Mouse (Mus musculus) embryonic facial prominence, embryonic 14.5 days (tissue): ENCODE measurements at regions not wholly inside any gene's neighbourhood (a gene's known extent, or its start where the extent isn't known, plus 50 kb on each side); places are given as distances from the start of the nearest gene placed in this dataset.

Experiments
- ATAC-seq: fragments of 200-750 bp; cut with Nextera tagmentation; 2 replicates; pipeline ENCODE4 v1.8.0; 2017; ENCODE audit warnings: low read depth, moderate number of reproducible peaks, moderate TSS enrichment
- DNase-seq: peaks from one replicate; pipeline ENCODE4 v3.0.0-alpha.2; 2015; ENCODE audit warnings: low spot score
- H3K27ac ChIP-seq: fragments of 300-500 bp; sonication (generic); replicated peaks from 2 replicates; pipeline ENCODE4 v1.5.1; 2014; ENCODE audit warnings: low read depth, mild to moderate bottlenecking, low read length, moderate library complexity
- H3K27me3 ChIP-seq: fragments of 300-500 bp; sonication (generic); replicated peaks from 2 replicates; pipeline ENCODE4 v1.6.1; 2014; ENCODE audit warnings: low read length; ENCODE audit not compliant: control insufficient read depth, insufficient read depth
- H3K36me3 ChIP-seq: fragments of 300-500 bp; sonication (generic); 2 replicates; pipeline ENCODE4 v1.6.1; 2014; ENCODE audit warnings: low read length, mixed read lengths; ENCODE audit not compliant: control insufficient read depth, insufficient read depth
- H3K4me1 ChIP-seq: fragments of 300-500 bp; sonication (generic); 2 replicates; pipeline ENCODE4 v1.6.1; 2014; ENCODE audit warnings: antibody characterized with exemption, low read length; ENCODE audit not compliant: control insufficient read depth, insufficient read depth
- H3K4me2 ChIP-seq: fragments of 300-500 bp; sonication (generic); 2 replicates; pipeline ENCODE4 v1.6.1; 2014; ENCODE audit warnings: low read depth, mild to moderate bottlenecking, low read length, moderate library complexity, mixed read lengths
- H3K4me3 ChIP-seq: fragments of 300-500 bp; sonication (generic); 2 replicates; pipeline ENCODE4 v1.5.1; 2014; ENCODE audit warnings: low read depth, mild to moderate bottlenecking, low read length
- H3K9ac ChIP-seq: fragments of 300-500 bp; sonication (generic); 2 replicates; pipeline ENCODE4 v1.6.1; 2014; ENCODE audit warnings: low read depth, mild to moderate bottlenecking, low read length, moderate library complexity, mixed read lengths
- H3K9me3 ChIP-seq: fragments of 300-500 bp; sonication (generic); 2 replicates; pipeline ENCODE4 v1.6.1; 2016; ENCODE audit warnings: low read length; ENCODE audit not compliant: control insufficient read depth
- WGBS: fragments of 180-500 bp; shearing (Covaris S2); extraction: QIAGEN DNeasy Blood & Tissue Kit; methylation state at CpG from one replicate; pipeline ENCODE4 v1.1.7; 2014; 5-methylcytosine and 5-hydroxymethylcytosine counted together

GRCm38 (mm10) chr8:126165486-126166095 lies 132.8 kb upstream of the Slc35f3 start:
- Histone ChIP-seq H3K27me3 (no peaks in the 10 kb centered on the region), H3K36me3 (no peaks in the 10 kb centered on the region), H3K9me3 (0 out of 2 replicates have a peak, but pooled peaks cover 4% of the 10 kb centered on the region), H3K4me3 (no peak overlapping the region), H3K27ac (no peak overlapping the region), H3K4me2 (no peak overlapping the region), H3K9ac (no peak overlapping the region), H3K4me1 (0 out of 2 replicates have a peak, but pooled peaks cover 4% of the 10 kb centered on the region)
- 68% methylated on average over 8 of the region's 8 CpGs for WGBS
- ATAC-seq (no peak; the same call in 1 of the 2 replicates), DNase-seq (peak; percentile 17)

- 71% methylated on average over 7 of the region's 7 CpGs for WGBS
- H3K9ac ChIP-seq = no peak overlapping the region
- 0 out of 2 replicates have a peak, but pooled peaks cover 4% of the 10 kb centered on the region for H3K9me3 ChIP-seq
- no peak overlapping the region for H3K4me2 ChIP-seq
- no peak overlapping the region for H3K4me3 ChIP-seq
- no peak for ATAC-seq
- no peaks in the 10 kb centered on the region for H3K27me3 ChIP-seq
- 0 out of 2 replicates have a peak, but pooled peaks cover 4% of the 10 kb centered on the region for H3K4me1 ChIP-seq
- H3K36me3 ChIP-seq = no peaks in the 10 kb centered on the region
- no peak overlapping the region for H3K27ac ChIP-seq
- DNase-seq = peak; percentile 13
These were observed 132.0 kb upstream of the Slc35f3 start for GRCm38 (mm10) chr8:126166394-126166793.

- 75% methylated on average over 7 of the region's 7 CpGs for WGBS
- Histone ChIP-seq H3K4me2 (no peak overlapping the region), H3K4me1 (no peaks in the 10 kb centered on the region), H3K27me3 (no peaks in the 10 kb centered on the region), H3K36me3 (no peaks in the 10 kb centered on the region), H3K4me3 (no peak overlapping the region), H3K9me3 (no peaks in the 10 kb centered on the region), H3K9ac (no peak overlapping the region), H3K27ac (no peak overlapping the region)
- no peak for ATAC-seq
- no peak for DNase-seq
These were observed 123.9 kb upstream of the Slc35f3 start for GRCm38 (mm10) chr8:126174451-126174850.

GRCm38 (mm10) chr8:126176305-126176704 lies 122.1 kb upstream of the Slc35f3 start:
- H3K4me3 ChIP-seq = no peak overlapping the region
- ATAC-seq (no peak), DNase-seq (no peak)
- no peaks in the 10 kb centered on the region for H3K9me3 ChIP-seq
- no peaks in the 10 kb centered on the region for H3K36me3 ChIP-seq
- no peak overlapping the region for H3K9ac ChIP-seq
- no peaks in the 10 kb centered on the region for H3K4me1 ChIP-seq
- WGBS = 94% methylated on average over 7 of the region's 7 CpGs
- H3K27ac ChIP-seq = no peak overlapping the region
- no peaks in the 10 kb centered on the region for H3K27me3 ChIP-seq
- H3K4me2 ChIP-seq = no peak overlapping the region

- Histone ChIP-seq H3K27ac (no peak overlapping the region), H3K4me2 (no peak overlapping the region), H3K36me3 (no peaks in the 10 kb centered on the region), H3K4me1 (no peaks in the 10 kb centered on the region), H3K9ac (no peak overlapping the region), H3K4me3 (no peak overlapping the region), H3K27me3 (no peaks in the 10 kb centered on the region), H3K9me3 (no peaks in the 10 kb centered on the region)
- DNase-seq = no peak
- ATAC-seq = no peak
- 72% methylated on average over 10 of the region's 10 CpGs for WGBS
These were observed 120.5 kb upstream of the Slc35f3 start for GRCm38 (mm10) chr8:126177855-126178254.

GRCm38 (mm10) chr8:126188741-126189285 lies 109.5 kb upstream of the Slc35f3 start:
- Histone ChIP-seq H3K36me3 (no peaks in the 10 kb centered on the region), H3K4me2 (no peak overlapping the region), H3K9ac (no peak overlapping the region), H3K4me3 (no peak overlapping the region), H3K4me1 (no peaks in the 10 kb centered on the region), H3K27ac (no peak overlapping the region), H3K9me3 (no peaks in the 10 kb centered on the region), H3K27me3 (no peaks in the 10 kb centered on the region)
- WGBS = 20% methylated on average over 5 of the region's 5 CpGs
- peak; percentile 26 for DNase-seq
- no peak for ATAC-seq

- ATAC-seq = no peak
These were observed 102.7 kb upstream of the Slc35f3 start for GRCm38 (mm10) chr8:126195616-126196015.

GRCm38 (mm10) chr8:126210561-126210960 lies 87.8 kb upstream of the Slc35f3 start:
- 85% methylated on average over 8 of the region's 8 CpGs for WGBS
- Histone ChIP-seq H3K4me1 (no peaks in the 10 kb centered on the region), H3K9me3 (no peaks in the 10 kb centered on the region), H3K36me3 (no peaks in the 10 kb centered on the region), H3K27me3 (no peaks in the 10 kb centered on the region), H3K27ac (no peak overlapping the region), H3K4me2 (no peak overlapping the region), H3K4me3 (no peak overlapping the region), H3K9ac (no peak overlapping the region)
- no peak for DNase-seq
- no peak for ATAC-seq

More at GRCm38 (mm10) chr8:126195616-126196015, 102.7 kb upstream of the Slc35f3 start:
- Histone ChIP-seq H3K36me3 (no peaks in the 10 kb centered on the region), H3K27me3 (no peaks in the 10 kb centered on the region), H3K4me3 (no peak overlapping the region), H3K4me2 (no peak overlapping the region), H3K4me1 (no peaks in the 10 kb centered on the region), H3K9ac (no peak overlapping the region), H3K27ac (no peak overlapping the region), H3K9me3 (peaks cover 7% of the 10 kb centered on the region; the same call in 1 of the 2 replicates)
- WGBS = 80% methylated on average over 2 of the region's 2 CpGs
- DNase-seq = peak; percentile 12

- no peaks in the 10 kb centered on the region for H3K27me3 ChIP-seq
- H3K4me1 ChIP-seq = no peaks in the 10 kb centered on the region
- H3K36me3 ChIP-seq = no peaks in the 10 kb centered on the region
- no peak overlapping the region for H3K4me3 ChIP-seq
- ATAC-seq (no peak), DNase-seq (no peak)
- H3K9ac ChIP-seq = no peak overlapping the region
- WGBS = 81% methylated on average over 5 of the region's 5 CpGs
- H3K27ac ChIP-seq = no peak overlapping the region
- H3K9me3 ChIP-seq = no peaks in the 10 kb centered on the region
- H3K4me2 ChIP-seq = no peak overlapping the region
These were observed 85.6 kb upstream of the Slc35f3 start for GRCm38 (mm10) chr8:126212802-126213201.
